Mouse (Mus musculus): ENCODE measurements around the gene Mta2. TPM values are rescaled to one million over a fixed set of nuclear protein-coding genes. Genes with fewer than 3 reads are reported as not detected.
"Not testable (repeated sequence)": the region's sequence is repeated elsewhere in the genome, so short reads cannot be mapped to it uniquely, and the experiment has no call there.

Gene Mta2
- total RNA-seq, 4 experiments from 2014 or later = 53.7 to 66.5 (median 56.2) TPM

DNA sequence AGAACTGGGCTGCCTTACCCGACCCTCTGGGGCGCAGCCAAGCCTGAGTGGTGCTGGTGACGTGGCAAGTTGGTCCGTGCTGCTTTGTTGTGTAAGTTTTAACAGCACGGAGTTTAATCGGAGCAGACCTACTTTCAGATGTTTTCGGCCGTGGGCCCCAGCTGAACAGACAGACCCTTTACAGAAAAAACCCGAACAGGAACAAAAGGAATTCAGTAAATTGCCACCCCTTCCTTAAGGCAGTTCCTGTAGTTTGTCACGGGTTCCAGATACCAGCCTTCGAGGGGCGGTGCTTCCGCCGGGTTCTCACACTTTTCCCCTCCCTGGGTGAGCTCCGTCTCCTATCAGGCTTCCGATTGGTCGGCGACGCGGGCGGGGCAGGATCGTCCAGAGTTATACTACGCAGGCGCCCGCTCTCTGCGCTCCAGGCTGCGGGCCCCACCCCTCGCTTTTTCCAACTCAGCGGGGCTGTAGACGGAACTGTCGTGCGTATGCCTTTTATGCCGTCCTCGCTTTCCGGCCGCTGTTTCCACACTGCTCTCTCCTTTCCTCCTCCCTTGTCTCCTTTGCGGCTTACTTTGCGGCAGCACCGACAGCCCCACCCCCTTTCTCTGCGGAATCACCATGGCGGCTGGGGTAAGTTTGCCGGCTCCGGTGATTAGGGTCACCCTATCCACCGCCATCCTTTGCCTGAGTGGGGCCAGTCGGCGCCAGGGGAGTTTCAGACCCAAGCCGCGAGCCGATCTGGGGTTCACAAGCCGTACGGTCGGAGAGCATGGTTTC is 25.1 kb downstream of the Mta2 start, which contains the start of gene Eef1g:
TSS of gene Eef1g (plus strand) at position 452 of the 783 bp plus-strand sequence.
- DNase-seq (ENCODE audit: low spot score in 2 of 2) = peak; percentile 99 to 100

DNA sequence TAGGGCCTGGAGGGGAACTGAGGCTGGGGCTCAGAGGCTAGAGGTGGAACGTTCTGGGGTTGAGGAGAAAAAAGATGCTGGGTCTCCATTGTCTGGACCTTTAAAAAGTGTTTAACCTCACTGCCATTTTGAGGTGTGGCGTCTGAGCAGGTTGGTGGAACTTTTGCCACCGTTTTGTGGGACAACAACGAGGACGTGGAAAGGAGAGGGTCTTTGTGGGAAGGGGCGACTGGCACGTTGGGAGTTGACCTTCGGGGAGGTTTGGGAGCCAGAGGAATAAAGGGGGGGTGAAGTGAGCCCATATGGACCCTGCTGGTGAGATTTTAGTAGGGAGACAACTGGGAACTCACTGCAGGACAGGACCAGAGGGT is 25.7 kb downstream of the Mta2 start:
- no peak for DNase-seq (ENCODE audit: low spot score in 2 of 2)

DNA sequence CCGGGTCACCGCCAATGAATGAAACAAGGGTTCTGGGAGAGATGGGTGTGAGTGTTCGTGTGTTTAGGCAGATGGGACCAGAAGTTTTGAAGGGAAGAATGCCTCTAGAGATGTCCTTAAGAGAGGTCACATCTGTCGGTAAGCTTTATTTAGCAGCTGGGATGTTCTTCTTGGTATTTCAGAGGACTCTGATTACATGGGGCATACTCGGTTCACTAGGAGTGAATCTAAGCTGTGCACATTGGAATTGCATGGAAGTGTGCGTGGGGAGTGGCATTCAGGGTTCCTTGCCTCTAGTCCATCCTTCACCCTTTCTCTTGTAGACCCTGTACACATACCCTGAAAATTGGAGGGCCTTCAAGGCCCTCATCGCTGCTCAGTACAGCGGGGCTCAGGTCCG is 26.2 kb downstream of the Mta2 start:
- DNase-seq (ENCODE audit: low spot score in 2 of 2) = no peak

GRCm38 (mm10) chr19:8972491-8972890 is 30.8 kb downstream of the Mta2 start:
- not testable (repeated sequence) for DNase-seq (ENCODE audit: low spot score in 2 of 2)

DNA sequence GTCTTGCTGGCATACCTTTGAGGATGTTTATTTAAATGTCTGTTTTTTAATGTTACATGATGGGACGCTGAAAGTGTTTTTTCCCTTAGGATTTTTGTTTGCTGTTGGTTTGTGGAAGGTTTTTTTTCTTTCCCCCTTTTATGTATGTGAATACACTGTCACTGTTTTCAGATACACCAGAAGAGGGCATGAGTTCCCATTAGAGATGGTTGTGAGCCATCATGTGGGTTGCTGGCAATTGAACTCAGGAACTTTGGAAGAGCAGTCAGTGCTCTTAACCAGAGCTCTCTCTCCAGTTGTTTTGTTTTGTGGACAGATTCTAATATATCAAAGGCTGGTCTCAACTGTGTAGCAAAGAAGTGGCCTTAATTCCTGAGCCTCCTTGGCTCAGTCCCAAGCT is 33.0 kb downstream of the Mta2 start:
- DNase-seq (ENCODE audit: low spot score in 2 of 2) = no peak

DNA sequence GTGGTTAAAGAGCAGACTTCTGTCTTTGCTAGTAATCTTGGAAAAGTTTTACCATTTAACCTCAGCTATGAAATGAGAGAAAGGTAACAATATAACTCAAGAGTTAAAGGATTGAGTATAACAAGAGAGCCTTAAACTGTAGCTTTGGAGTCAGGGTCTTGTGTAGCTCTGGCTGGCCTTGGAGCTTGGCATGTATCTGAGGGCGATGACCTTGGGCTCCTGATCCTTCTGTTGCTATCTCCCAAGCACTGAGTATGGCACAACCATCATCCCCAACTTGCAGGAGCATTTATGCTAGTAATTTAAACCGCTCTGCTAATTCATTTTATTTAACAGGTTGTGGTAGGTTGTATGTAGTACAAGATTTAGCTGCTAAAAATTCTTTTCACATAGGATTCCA is 33.8 kb downstream of the Mta2 start:
- DNase-seq (ENCODE audit: low spot score in 2 of 2) = no peak

- no peak for DNase-seq (ENCODE audit: low spot score in 2 of 2)
These were observed 34.9 kb downstream of the Mta2 start for GRCm38 (mm10) chr19:8976535-8976934.

DNA sequence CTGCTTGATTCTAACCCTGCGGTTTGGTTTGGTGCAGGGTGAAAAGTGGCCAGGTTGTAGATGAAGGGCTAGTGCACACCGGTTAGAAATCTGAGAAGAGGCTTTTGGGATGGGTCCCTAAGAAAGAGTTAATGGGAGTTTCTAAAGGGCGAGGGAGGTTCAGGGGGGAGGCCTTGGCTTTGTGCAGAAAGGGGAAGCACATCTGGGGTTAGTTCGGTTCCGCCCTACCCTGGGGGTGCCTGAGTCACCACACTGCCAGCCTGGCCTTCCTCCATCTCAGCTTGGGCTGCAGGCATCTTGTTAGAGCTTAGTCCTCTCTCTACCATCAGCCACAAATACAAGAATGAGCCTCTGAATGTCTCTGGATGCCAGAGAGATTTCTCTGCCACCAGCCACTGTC is 39.1 kb downstream of the Mta2 start:
- no peak for DNase-seq (ENCODE audit: low spot score in 2 of 2)

GRCm38 (mm10) chr19:8981450-8982168 is 39.9 kb downstream of the Mta2 start:
- DNase-seq (ENCODE audit: low spot score in 2 of 2) = no peak

- DNase-seq (ENCODE audit: low spot score in 2 of 2) = no peak
These were observed 40.9 kb downstream of the Mta2 start for GRCm38 (mm10) chr19:8982303-8983149.

DNA sequence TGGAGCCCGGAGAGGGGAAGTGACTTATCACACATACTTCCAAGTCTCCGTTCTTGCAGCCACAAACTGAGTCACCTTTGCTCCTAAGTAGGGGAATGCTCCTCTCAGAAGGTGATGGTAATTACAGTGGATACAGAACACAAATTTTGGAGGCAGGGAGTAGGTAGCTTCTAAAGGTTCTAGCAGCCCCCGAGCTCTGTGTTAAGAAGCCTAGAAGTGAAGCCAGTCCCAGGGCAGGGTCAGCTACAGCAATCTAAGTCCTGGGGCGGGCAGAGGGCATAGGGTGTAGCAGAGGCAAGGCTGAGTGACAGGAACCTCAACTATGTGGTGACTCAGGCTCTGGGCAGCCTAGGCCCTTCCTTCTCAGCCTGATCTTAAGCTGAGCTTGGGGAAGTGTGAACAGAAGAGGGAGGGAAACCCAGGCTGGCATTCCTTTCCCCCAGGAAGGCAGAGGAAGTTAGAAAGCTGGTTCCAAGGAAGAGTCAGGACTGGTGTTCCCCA is 41.5 kb downstream of the Mta2 start:
- no peak for DNase-seq (ENCODE audit: low spot score in 2 of 2)

DNA sequence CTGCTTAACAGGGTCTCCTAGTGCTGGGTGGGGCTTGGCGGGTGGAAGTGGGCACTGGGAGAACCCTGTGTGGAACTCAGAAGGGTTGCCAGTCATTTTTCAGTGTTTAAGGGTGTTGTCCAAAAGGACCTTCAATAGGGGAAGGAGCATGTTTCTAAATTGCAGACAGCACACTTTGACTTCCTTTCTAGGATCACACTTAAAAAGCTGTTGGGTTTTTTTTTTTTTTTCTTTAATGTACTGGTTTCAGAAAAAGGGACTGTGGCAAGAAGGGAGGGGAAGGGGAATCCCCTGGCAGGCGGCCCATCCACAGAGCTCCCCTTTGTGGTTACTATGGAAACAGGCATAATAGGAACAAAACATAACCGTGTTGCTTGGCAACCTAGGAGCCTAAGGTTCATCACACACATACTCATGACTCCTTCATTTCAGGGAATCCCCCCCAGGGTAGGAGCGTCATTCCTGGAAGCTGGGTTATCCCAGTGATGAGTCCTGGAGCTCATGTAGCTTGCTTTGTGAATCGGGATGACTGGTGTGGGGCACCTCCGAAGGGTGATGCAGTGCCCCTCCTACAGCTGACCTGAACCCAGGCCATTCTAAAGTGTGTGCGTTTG is 42.7 kb downstream of the Mta2 start:
- no peak for DNase-seq (ENCODE audit: low spot score in 2 of 2)

- no peak for DNase-seq (ENCODE audit: low spot score in 2 of 2)
These were observed 44.2 kb downstream of the Mta2 start for GRCm38 (mm10) chr19:8985891-8986290.

DNA sequence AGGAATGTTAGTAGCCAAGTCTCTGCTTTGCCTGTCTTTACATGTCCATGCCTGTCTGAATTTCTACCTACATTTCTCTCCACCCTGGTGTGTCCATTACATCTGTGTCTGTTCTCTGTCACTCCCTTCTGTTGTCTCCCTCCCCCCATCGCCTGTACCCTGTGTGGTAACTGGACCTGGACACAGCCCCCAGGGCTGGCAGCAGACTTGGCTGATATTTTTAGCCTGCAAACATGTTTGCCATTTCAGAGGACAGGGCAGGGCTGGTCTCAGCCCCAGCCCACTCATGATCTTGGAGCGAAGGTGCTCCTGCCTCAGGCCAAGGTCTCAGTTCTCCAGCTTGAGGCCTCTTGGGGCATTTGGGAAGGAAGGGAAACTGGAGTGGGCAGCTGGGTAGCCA is 46.1 kb downstream of the Mta2 start:
- no peak for DNase-seq (ENCODE audit: low spot score in 2 of 2)

- no peak for DNase-seq (ENCODE audit: low spot score in 2 of 2)
These were observed 46.8 kb downstream of the Mta2 start for GRCm38 (mm10) chr19:8988346-8989065.

- no peak for DNase-seq (ENCODE audit: low spot score in 2 of 2)
These were observed 47.4 kb downstream of the Mta2 start, which contains the start of gene Ahnak for GRCm38 (mm10) chr19:8989066-8989566. TSS of gene Ahnak (plus strand) at chr19:8989284.

GRCm38 (mm10) chr19:8989567-8990431 is 48.1 kb downstream of the Mta2 start:
- no peak for DNase-seq (ENCODE audit: low spot score in 2 of 2)

GRCm38 (mm10) chr19:8990432-8991102 is 48.9 kb downstream of the Mta2 start:
- DNase-seq (ENCODE audit: low spot score in 2 of 2) = no peak
